Mouse (Mus musculus) ES-E14 (cell line): ENCODE measurements around the gene Mgll. TPM values are rescaled to one million over a fixed set of nuclear protein-coding genes. Genes with fewer than 3 reads are reported as not detected.

Experiments
- DNase-seq: peaks from one replicate; pipeline ENCODE4 v3.0.0-alpha.2; 2013; ENCODE audit warnings: low read depth, low spot score
- H3K27ac ChIP-seq: 2 replicates; pipeline ENCODE4 v1.5.1; 2012; ENCODE audit warnings: low read depth, mild to moderate bottlenecking, low read length, moderate library complexity, mixed read lengths; ENCODE audit not compliant: poor library complexity, insufficient read depth, severe bottlenecking
- H3K36me3 ChIP-seq: 2 replicates; pipeline ENCODE4 v1.6.1; 2012; ENCODE audit warnings: mild to moderate bottlenecking, low read length, moderate library complexity, mixed read lengths; ENCODE audit not compliant: control insufficient read depth, poor library complexity, insufficient read depth, severe bottlenecking
- H3K4me1 ChIP-seq, 2 experiments: fragments of 150-350 bp in 1 of 2; sonication (generic) in 1 of 2; 2 replicates each; pipeline ENCODE4 v1.6.1; 2012; ENCODE audit warnings: low read length in 2 of 2, mild to moderate bottlenecking in 1 of 2, mixed read lengths in 1 of 2; ENCODE audit not compliant: control insufficient read depth in 2 of 2, insufficient read depth in 2 of 2, poor library complexity in 1 of 2
- H3K4me3 ChIP-seq, 2 experiments: fragments of 150-350 bp in 1 of 2; sonication (generic) in 1 of 2; 2 replicates each; pipeline ENCODE4 v1.5.1; 2012; ENCODE audit warnings: low read length in 2 of 2, low read depth in 1 of 2, mild to moderate bottlenecking in 1 of 2, mixed read lengths in 1 of 2; ENCODE audit not compliant: insufficient read depth in 1 of 2, poor library complexity in 1 of 2, severe bottlenecking in 1 of 2
- H3K9ac ChIP-seq: 2 replicates; pipeline ENCODE4 v1.6.1; 2012; ENCODE audit warnings: low read depth, mild to moderate bottlenecking, low read length, mixed read lengths; ENCODE audit not compliant: poor library complexity, insufficient read depth, severe bottlenecking
- H3K9me3 ChIP-seq: fragments of 150-350 bp; sonication (generic); 2 replicates; pipeline ENCODE4 v1.6.1; 2012; ENCODE audit warnings: low read depth, mild to moderate bottlenecking, low read length; ENCODE audit not compliant: control insufficient read depth, insufficient read depth
- CHD2 ChIP-seq: IDR thresholded peaks from 2 replicates; pipeline ENCODE4 v1.6.1; 2014; ENCODE audit warnings: mild to moderate bottlenecking, low read depth, low read length, inconsistent platforms
- HCFC1 ChIP-seq: IDR thresholded peaks from 2 replicates; pipeline ENCODE4 v1.6.1; 2012; ENCODE audit warnings: low read length, inconsistent platforms, borderline replicate concordance; ENCODE audit not compliant: insufficient read depth
- MAFK ChIP-seq: IDR thresholded peaks from 2 replicates; pipeline ENCODE4 v1.6.1; 2014; ENCODE audit warnings: mild to moderate bottlenecking, low read depth, low read length, inconsistent platforms; ENCODE audit not compliant: insufficient read depth
- ZC3H11A ChIP-seq: IDR thresholded peaks from 2 replicates; pipeline ENCODE4 v1.6.1; 2012; ENCODE audit warnings: low read depth, mild to moderate bottlenecking, inconsistent platforms, low read length, borderline replicate concordance
- ZNF384 ChIP-seq: IDR thresholded peaks from 2 replicates; pipeline ENCODE4 v1.6.1; 2012; ENCODE audit warnings: low read depth, low read length, inconsistent platforms
- in situ Hi-C, 2 experiments: fragments of 600-800 bp; cut with MboI; formaldehyde crosslinking; loops; one replicate each; pipeline ENCODE4 v1.15.1; 2025; ENCODE audit warnings: low sequenced_read_pairs in 2 of 2, inconsistent platforms in 1 of 2; ENCODE audit not compliant: unreplicated experiment in 2 of 2
- total RNA-seq: library from RNA; depleted of rRNA; stranded (reverse); fragments of 300-350 nt; gene quantifications from 2 replicates; pipeline ENCODE4 v1.2.3, GENCODE M21; 2012

Gene Mgll
- total RNA-seq, 1 experiment = 8.4 TPM

- no peak for DNase-seq
- Histone ChIP-seq H3K4me3 (no peak overlapping the region), H3K27ac (no peak overlapping the region), H3K4me1 (peaks cover 6 to 20% of the 10 kb centered on the region in 2 experiments; a peak in 2 of 4 replicates), H3K9me3 (no peaks in the 10 kb centered on the region), H3K9ac (no peak overlapping the region), H3K36me3 (no peaks in the 10 kb centered on the region)
- peak; percentile 93 for TF ChIP-seq MAFK
- no peak for TF ChIP-seq ZNF384
- in situ Hi-C loops = no loop called here
These were observed 55.5 kb downstream of the Mgll start for GRCm38 (mm10) chr6:88779755-88780154.

GRCm38 (mm10) chr6:88781919-88782318 lies 57.7 kb downstream of the Mgll start:
- TF ChIP-seq HCFC1 (no peak), MAFK (no peak), ZC3H11A (no peak), CHD2 (no peak), ZNF384 (no peak)
- no peaks in the 10 kb centered on the region for H3K36me3 ChIP-seq
- DNase-seq = no peak
- H3K9me3 ChIP-seq = no peaks in the 10 kb centered on the region
- H3K4me1 ChIP-seq = peaks cover 6 to 9% of the 10 kb centered on the region in 2 experiments; a peak in 2 of 4 replicates
- H3K27ac ChIP-seq = no peak overlapping the region
- in situ Hi-C loops = no loop called here
- H3K9ac ChIP-seq = no peak overlapping the region
- no peak overlapping the region for H3K4me3 ChIP-seq

GRCm38 (mm10) chr6:88782981-88783397 lies 58.8 kb downstream of the Mgll start:
- H3K9me3 ChIP-seq = no peaks in the 10 kb centered on the region
- peaks cover 6 to 9% of the 10 kb centered on the region in 2 experiments; a peak in 2 of 4 replicates for H3K4me1 ChIP-seq
- H3K36me3 ChIP-seq = no peaks in the 10 kb centered on the region
- peak; percentile 55 for DNase-seq
- no peak for TF ChIP-seq HCFC1
- TF ChIP-seq MAFK = no peak
- no peak for TF ChIP-seq ZNF384
- H3K9ac ChIP-seq = no peak overlapping the region
- no peak overlapping the region for H3K27ac ChIP-seq
- peak overlapping the region in 1 of 2 experiments; percentile 12; a peak in 1 of 4 replicates for H3K4me3 ChIP-seq
- in situ Hi-C loops = no loop called here

GRCm38 (mm10) chr6:88784691-88785173 lies 60.5 kb downstream of the Mgll start:
- Histone ChIP-seq H3K4me3 (no peak overlapping the region), H3K4me1 (peaks cover 6 to 9% of the 10 kb centered on the region in 2 experiments; a peak in 2 of 4 replicates), H3K36me3 (no peaks in the 10 kb centered on the region), H3K9ac (no peak overlapping the region), H3K9me3 (no peaks in the 10 kb centered on the region), H3K27ac (no peak overlapping the region)
- DNase-seq = no peak
- in situ Hi-C loops = no loop called here
- TF ChIP-seq MAFK (no peak), ZC3H11A (no peak), ZNF384 (no peak), HCFC1 (no peak), CHD2 (no peak)

- no peak for TF ChIP-seq MAFK
- TF ChIP-seq ZNF384 = no peak
- no peak for TF ChIP-seq HCFC1
- TF ChIP-seq CHD2 = no peak
- no peak for TF ChIP-seq ZC3H11A
- H3K27ac ChIP-seq = no peak overlapping the region
These were observed 61.1 kb downstream of the Mgll start for GRCm38 (mm10) chr6:88785331-88785730.

More at GRCm38 (mm10) chr6:88785331-88785730, 61.1 kb downstream of the Mgll start:
- peaks cover 4 to 10% of the 10 kb centered on the region in 2 experiments; a peak in 2 of 4 replicates for H3K4me1 ChIP-seq
- in situ Hi-C loops = no loop called here
- no peaks in the 10 kb centered on the region for H3K36me3 ChIP-seq
- no peak overlapping the region for H3K4me3 ChIP-seq
- no peak overlapping the region for H3K9ac ChIP-seq
- DNase-seq = no peak
- H3K9me3 ChIP-seq = no peaks in the 10 kb centered on the region
